Mouse (Mus musculus): ENCODE data around the gene Ankrd10.
"Not testable (repeated sequence)": the region's sequence is repeated elsewhere in the genome, so short reads cannot be mapped to it uniquely, and the experiment has no call there.

Gene Ankrd10

GRCm38 (mm10) chr8:11635611-11636081 is at the start of gene Ankrd10:
Gene Ankrd10 (minus strand): TSS chr8:11635757.
- peak; percentile 97 to 98 for DNase-seq

DNA sequence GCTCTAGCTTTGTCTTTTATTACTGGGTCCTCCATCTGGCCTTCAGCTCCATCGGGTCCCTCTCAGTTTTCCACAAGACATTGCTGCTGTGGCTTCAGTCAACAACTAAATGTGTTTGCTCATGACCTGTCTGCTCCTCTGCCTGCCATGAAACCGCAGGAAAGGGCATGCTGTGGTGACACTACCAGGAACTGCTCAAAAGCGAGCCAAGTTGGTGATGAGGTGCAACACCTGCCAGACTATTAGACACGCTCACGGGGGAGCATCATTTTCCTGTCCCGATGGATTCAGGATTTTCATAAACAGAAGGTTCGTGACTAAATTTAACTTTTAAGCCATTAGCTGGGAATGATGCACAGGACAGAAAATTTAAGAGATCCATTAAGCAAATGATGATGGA is 49.0 kb upstream of the Ankrd10 start:
- DNase-seq: no peak

GRCm38 (mm10) chr8:11668308-11668707 is 32.8 kb upstream of the Ankrd10 start:
- DNase-seq: no peak

- DNase-seq: not testable (repeated sequence)
Measured at GRCm38 (mm10) chr8:11666023-11666716, 30.6 kb upstream of the Ankrd10 start.

- DNase-seq: no peak
Measured at GRCm38 (mm10) chr8:11661969-11662368, 26.4 kb upstream of the Ankrd10 start.

- DNase-seq: no peak
Measured at GRCm38 (mm10) chr8:11650021-11650420, 14.5 kb upstream of the Ankrd10 start.

DNA sequence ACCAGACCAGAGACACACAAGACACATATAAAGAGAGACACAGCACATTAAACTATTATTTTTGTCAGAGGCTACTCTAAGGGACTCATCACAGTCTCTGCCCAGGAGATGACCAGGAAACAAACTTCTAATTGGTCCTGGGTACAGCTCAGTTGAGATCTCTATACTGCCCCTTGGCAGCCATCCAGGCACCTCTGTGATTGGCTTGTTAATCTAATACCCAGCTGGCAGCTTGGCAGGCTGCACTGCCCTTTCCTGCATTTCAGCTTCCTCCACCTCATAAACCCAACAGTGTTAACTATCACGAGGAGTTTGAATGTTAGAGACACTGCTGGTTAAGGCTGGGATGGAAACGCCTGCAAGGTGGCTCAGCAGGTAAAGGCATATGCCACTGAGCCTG is 7.6 kb upstream of the Ankrd10 start:
- DNase-seq: no peak

GRCm38 (mm10) chr8:11640606-11641005 is 5.0 kb upstream of the Ankrd10 start:
- DNase-seq: no peak

DNA sequence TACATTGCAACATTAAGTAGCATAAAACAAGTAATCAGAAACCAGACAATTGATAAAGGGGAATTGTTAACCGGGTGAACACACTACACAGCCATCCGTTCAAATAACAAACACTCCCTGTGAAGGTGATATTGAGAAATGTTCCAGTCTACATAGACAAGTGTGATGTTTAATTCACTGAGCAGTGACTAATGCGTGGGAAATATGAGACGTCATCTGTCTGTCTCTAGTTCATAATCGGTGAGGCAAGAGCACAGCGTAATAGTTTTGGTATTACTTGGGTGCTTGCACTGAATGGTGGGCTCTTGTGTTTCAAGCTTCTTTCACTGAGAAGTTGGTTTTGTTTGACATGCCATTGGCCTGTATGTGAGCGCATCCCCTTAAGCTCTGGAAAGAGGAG is 2.0 kb upstream of the Ankrd10 start:
- DNase-seq: no peak

- peak; percentile 51 to 58 for DNase-seq
Measured at GRCm38 (mm10) chr8:11636324-11637057, 934 bp upstream of the Ankrd10 start.

DNA sequence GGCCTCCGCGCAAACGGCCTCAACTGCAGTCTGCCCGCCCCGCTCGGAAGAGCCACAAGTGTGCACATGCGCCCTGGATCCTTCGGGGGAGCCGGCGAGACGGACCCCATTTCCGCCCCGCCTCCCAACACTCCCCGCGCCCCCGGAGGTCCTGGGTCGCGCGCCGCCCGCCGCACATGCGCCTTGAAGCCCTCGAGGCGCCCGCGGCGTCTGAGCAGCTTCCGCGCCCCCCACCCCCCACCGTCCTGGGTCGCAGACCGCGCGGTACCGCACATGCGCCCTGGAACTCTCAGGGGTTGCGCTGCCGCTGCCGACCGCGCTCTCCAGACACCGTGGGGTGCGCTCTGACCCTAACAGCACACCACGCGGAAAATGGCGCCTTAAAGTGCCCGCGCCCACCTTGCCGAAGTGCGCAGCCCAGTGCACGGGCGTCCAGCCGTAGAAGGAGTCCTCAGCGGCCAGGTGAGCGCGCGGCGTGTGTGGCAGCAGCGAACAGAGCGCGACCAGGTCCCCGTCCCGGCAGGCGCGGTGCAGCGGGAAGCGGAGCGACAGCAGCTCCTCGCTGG is 462 bp downstream of the Ankrd10 start:
- DNase-seq: peak; percentile 89

- peak in 1 of 2 experiments; percentile 7 for DNase-seq
Measured at GRCm38 (mm10) chr8:11634331-11635011, 1.1 kb downstream of the Ankrd10 start.

GRCm38 (mm10) chr8:11633414-11633813 is 2.1 kb downstream of the Ankrd10 start:
- DNase-seq: no peak

DNA sequence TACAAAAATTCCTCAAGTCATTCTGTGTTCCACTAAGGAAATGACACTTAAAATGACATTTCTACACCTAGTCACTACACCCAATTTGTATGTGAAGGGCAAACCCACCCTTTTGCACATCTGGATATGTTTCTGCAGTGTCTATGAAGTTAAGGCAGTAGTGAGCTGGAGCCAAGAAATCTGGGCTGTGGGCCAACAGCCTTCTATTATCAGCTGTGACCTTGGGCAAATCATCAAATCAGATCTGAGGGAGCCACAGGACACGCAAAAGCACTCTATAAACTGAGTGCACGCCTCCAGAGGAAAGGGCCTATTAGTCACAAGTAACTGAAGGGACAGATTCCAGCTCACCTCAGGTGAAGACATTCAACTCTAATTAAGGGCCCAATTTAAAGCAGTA is 3.2 kb downstream of the Ankrd10 start:
- no peak for DNase-seq

- no peak for DNase-seq
Measured at GRCm38 (mm10) chr8:11629206-11629605, 6.4 kb downstream of the Ankrd10 start.

DNA sequence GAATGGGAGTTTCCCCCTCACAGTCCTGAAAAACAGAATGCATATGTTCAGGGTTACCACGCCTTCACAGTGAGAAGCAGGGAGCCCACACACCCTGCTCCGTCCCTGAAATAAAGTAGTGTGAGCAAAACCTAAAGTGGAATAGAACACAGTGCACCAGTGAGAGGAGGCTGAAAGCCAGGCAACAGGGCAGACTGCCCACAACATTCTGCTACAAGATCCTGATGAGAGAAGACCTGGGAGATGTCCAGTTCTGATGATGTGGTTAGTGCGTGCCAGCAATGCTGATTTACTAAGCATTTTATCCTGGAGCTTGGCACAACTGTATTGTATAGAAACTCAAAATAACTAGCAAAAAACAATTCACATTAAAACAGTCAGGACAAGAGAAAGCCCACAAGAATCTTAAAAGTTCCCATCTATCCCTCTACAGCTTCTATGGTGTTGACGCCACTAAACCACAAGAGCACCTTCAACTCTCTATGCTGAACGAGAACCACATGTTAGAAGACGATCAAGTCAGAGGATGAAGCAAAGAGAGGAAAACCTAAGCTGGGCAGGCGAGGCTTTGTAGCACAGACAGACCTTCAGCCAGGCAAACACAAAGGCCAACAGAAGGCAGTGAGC is 6.9 kb downstream of the Ankrd10 start:
- DNase-seq: no peak

- DNase-seq: no peak
Measured at GRCm38 (mm10) chr8:11627717-11628116, 7.8 kb downstream of the Ankrd10 start.

GRCm38 (mm10) chr8:11625084-11625483 is 10.5 kb downstream of the Ankrd10 start:
- no peak for DNase-seq

- DNase-seq: no peak
Measured at GRCm38 (mm10) chr8:11619091-11619490, 16.5 kb downstream of the Ankrd10 start.

DNA sequence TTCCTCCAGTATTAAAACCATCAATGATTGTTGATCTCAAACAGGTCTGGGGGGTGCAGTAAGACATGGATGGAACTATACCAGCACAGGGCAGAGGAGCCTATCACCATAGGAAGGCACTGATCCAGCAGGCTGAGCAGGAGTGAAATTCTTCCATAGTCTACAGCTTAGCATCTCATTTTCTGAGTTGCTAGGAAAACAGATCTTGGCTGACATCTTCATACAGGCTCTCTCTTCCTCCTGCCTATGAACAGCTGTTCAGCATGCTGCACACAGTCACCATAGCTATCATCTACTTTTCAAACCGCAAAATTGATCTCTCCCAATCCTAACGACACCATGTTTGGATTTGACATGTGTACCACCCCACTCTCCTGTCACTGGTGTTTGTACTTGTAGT is 17.5 kb downstream of the Ankrd10 start:
- DNase-seq: no peak

DNA sequence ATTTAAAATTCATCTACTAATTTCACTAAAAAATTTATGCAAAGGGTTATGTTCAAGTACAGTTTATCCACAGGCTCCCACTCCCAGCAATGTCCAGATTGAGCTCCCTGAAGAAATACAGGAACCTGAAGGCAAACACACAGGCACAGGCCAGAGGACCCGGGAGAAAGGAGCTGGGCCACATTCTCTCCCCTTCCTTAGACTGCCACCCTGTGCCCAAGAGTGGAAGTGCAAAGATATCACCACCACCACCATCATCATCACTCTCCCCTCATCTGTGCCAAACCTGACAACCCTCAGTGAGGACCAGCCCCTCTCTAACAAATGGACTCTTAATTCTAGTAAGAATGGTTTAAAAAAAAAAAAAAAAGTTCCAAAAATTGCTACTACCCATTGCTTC is 19.3 kb downstream of the Ankrd10 start:
- peak in 1 of 2 experiments; percentile 60 for DNase-seq

GRCm38 (mm10) chr8:11614126-11614835 is 21.3 kb downstream of the Ankrd10 start:
- no peak for DNase-seq

Measured in spleen, adult 18-20 months (tissue).